Mouse (Mus musculus): ENCODE measurements at regions not wholly inside any gene's neighbourhood (a gene's known extent, or its start where the extent isn't known, plus 50 kb on each side); places are given as distances from the start of the nearest gene placed in this dataset.
A peak's percentile ranks its signal among the peaks of the same experiment; 100 is the strongest.

GRCm38 (mm10) chr1:152253906-152254305, 132.6 kb downstream of the Tsen15 start:
- H3K4me2 ChIP-seq (ENCODE audit: insufficient read depth, low read depth, poor library complexity, severe bottlenecking): peak overlapping the region; percentile 59
- no peak overlapping the region for H3K27ac ChIP-seq (ENCODE audit: insufficient read depth, low read depth)
- peaks cover 0 to 14% of the 10 kb centered on the region in 2 experiments; a peak in 2 of 4 replicates for H3K4me1 ChIP-seq (ENCODE audit: control insufficient read depth in 1 of 2, insufficient read depth in 2 of 2)
- peak; percentile 59 for DNase-seq (ENCODE audit: extremely low read depth)
- no peaks in the 10 kb centered on the region for H3K36me3 ChIP-seq (replicated peaks in 1 of 2; ENCODE audit: control insufficient read depth in 1 of 2, insufficient read depth in 1 of 2, low read length in 1 of 2)
- no peaks in the 10 kb centered on the region for H3K9me3 ChIP-seq (replicated peaks; ENCODE audit: low read length)
- dilution Hi-C loops (cut with MboI; ENCODE audit: extremely low pct_ligation_motif_present, extremely low pct_unique_long_range_greater_than_20kb, low sequenced_read_pairs): no loop called here
- no peaks in the 10 kb centered on the region for H3K27me3 ChIP-seq (replicated peaks)
- in situ Hi-C loops (cut with MboI; ENCODE audit: low pct_ligation_motif_present, low pct_unique_long_range_greater_than_20kb, low sequenced_read_pairs): no loop called here
- H3K79me2 ChIP-seq (replicated peaks; ENCODE audit: control insufficient read depth, extremely low read depth, insufficient read depth, poor library complexity, severe bottlenecking): no peaks in the 10 kb centered on the region
- no peak overlapping the region for H3K4me3 ChIP-seq (replicated peaks in 1 of 3; ENCODE audit: low read depth in 2 of 3, low read length in 2 of 3, poor library complexity in 1 of 3)
- no peak overlapping the region for H3K9ac ChIP-seq (ENCODE audit: insufficient read depth, low read depth)
- TF ChIP-seq ELF1 (IDR thresholded peaks at IDR 0.05; ENCODE audit: low read depth, low read length) (no peak), EP300 (IDR thresholded peaks at IDR 0.05; ENCODE audit: low read length) (0 out of 2 replicates have a peak, but pooled peaks have one; percentile 22), CTCF (conservative IDR thresholded peaks at IDR 0.05 in 1 of 2, IDR thresholded peaks at IDR 0.05 in 1 of 2; ENCODE audit: low read depth in 2 of 2, low read length in 2 of 2) (no peak), NELFE (IDR thresholded peaks at IDR 0.05; ENCODE audit: low read depth, low read length) (no peak), TBP (conservative IDR thresholded peaks at IDR 0.05; ENCODE audit: low read depth, low read length) (no peak)

DNA sequence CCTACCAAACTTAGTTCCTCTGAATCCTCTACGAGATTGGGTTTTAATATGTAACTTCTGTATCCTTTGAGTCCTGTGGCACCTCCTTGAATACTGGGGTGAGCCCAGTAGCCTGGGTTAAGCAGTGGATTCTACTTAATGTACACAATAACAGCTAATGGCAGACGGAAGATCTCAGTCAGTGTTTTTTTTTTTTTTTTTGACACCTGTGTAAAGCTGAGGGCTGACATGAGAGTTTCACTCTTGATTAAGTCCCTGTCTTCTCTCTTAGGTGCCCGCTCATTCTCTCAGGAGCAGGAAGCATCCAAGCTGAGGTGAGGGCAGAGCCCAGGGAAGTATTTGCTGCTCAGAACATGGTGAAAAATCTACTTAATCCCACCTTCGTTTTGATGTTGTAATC, 133.0 kb downstream of the Tsen15 start:
- Histone ChIP-seq H3K9me3 (replicated peaks; ENCODE audit: low read length) (no peaks in the 10 kb centered on the region), H3K4me1 (ENCODE audit: control insufficient read depth in 1 of 2, insufficient read depth in 2 of 2) (peaks cover 0 to 14% of the 10 kb centered on the region in 2 experiments; a peak in 2 of 4 replicates), H3K27me3 (replicated peaks) (no peaks in the 10 kb centered on the region), H3K79me2 (replicated peaks; ENCODE audit: control insufficient read depth, extremely low read depth, insufficient read depth, poor library complexity, severe bottlenecking) (no peaks in the 10 kb centered on the region), H3K9ac (ENCODE audit: insufficient read depth, low read depth) (no peak overlapping the region), H3K27ac (ENCODE audit: insufficient read depth, low read depth) (no peak overlapping the region), H3K36me3 (replicated peaks in 1 of 2; ENCODE audit: control insufficient read depth in 1 of 2, insufficient read depth in 1 of 2, low read length in 1 of 2) (no peaks in the 10 kb centered on the region), H3K4me2 (ENCODE audit: insufficient read depth, low read depth, poor library complexity, severe bottlenecking) (peak overlapping the region; percentile 59), H3K4me3 (replicated peaks in 1 of 3; ENCODE audit: low read depth in 2 of 3, low read length in 2 of 3, poor library complexity in 1 of 3) (no peak overlapping the region)
- no peak for TF ChIP-seq SIN3A (IDR thresholded peaks at IDR 0.05; ENCODE audit: low read length)
- peak; percentile 80 for TF ChIP-seq ZNF384 (IDR thresholded peaks at IDR 0.05; ENCODE audit: low read depth, low read length)
- TF ChIP-seq USF1 (IDR thresholded peaks at IDR 0.05; ENCODE audit: low read depth, low read length): no peak
- TF ChIP-seq SMC3 (IDR thresholded peaks at IDR 0.05; ENCODE audit: low read depth, low read length): no peak
- dilution Hi-C loops (cut with MboI; ENCODE audit: extremely low pct_ligation_motif_present, extremely low pct_unique_long_range_greater_than_20kb, low sequenced_read_pairs) (no loop called here), in situ Hi-C loops (cut with MboI; ENCODE audit: low pct_ligation_motif_present, low pct_unique_long_range_greater_than_20kb, low sequenced_read_pairs) (no loop called here)
- DNase-seq (ENCODE audit: extremely low read depth): no peak

DNA sequence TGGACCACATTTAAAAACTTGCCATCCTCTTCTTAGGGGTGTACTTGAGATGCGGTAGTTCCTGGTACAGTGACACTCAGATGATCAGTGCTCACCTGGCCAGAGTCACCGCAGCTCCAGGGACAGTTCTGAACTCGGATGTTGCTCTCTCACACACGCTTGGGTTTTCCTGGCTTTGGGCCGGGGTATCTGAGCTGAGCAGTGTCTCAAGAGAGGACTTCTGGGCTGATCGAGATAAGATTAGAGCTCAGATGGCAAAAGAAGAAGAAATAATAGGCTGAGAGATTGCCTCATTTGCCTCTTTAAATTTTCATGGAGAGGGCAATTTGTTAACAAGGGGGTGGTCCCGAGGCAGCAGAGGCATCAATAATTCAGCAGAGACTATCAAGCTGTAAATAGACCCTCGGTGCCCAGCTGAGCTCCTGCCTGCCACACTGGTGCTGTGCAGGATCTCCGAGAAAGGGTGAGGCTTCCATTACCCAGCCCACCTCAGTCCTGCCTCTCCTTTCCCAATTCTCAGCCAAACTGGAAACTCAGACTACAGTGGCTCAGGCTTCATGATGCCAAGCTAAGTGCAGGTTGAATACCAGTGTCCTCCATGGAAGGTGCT, 133.7 kb downstream of the Tsen15 start:
- no peak overlapping the region for H3K4me3 ChIP-seq (replicated peaks in 1 of 3; ENCODE audit: low read depth in 2 of 3, low read length in 2 of 3, poor library complexity in 1 of 3)
- H3K4me1 ChIP-seq (ENCODE audit: control insufficient read depth in 1 of 2, insufficient read depth in 2 of 2): peaks cover 0 to 14% of the 10 kb centered on the region in 2 experiments; a peak in 2 of 4 replicates
- H3K36me3 ChIP-seq (replicated peaks in 1 of 2; ENCODE audit: control insufficient read depth in 1 of 2, insufficient read depth in 1 of 2, low read length in 1 of 2): no peaks in the 10 kb centered on the region
- no peaks in the 10 kb centered on the region for H3K79me2 ChIP-seq (replicated peaks; ENCODE audit: control insufficient read depth, extremely low read depth, insufficient read depth, poor library complexity, severe bottlenecking)
- in situ Hi-C loops (cut with MboI; ENCODE audit: low pct_ligation_motif_present, low pct_unique_long_range_greater_than_20kb, low sequenced_read_pairs): no loop called here
- H3K27ac ChIP-seq (ENCODE audit: insufficient read depth, low read depth): no peak overlapping the region
- no peak overlapping the region for H3K9ac ChIP-seq (ENCODE audit: insufficient read depth, low read depth)
- H3K4me2 ChIP-seq (ENCODE audit: insufficient read depth, low read depth, poor library complexity, severe bottlenecking): no peak overlapping the region
- no peak for TF ChIP-seq IRF4 (IDR thresholded peaks at IDR 0.05; ENCODE audit: low read depth, low read length)
- TF ChIP-seq ETS1 (conservative IDR thresholded peaks at IDR 0.05; ENCODE audit: low read depth, low read length): no peak
- no peak for TF ChIP-seq POLR2A (IDR thresholded peaks at IDR 0.05; ENCODE audit: low read depth, low read length)
- TF ChIP-seq USF2 (conservative IDR thresholded peaks at IDR 0.05; ENCODE audit: low read depth, low read length): no peak
- TF ChIP-seq RAD21 (IDR thresholded peaks at IDR 0.05; ENCODE audit: low read depth, low read length): no peak
- no peak for TF ChIP-seq POLR2AphosphoS2 (IDR thresholded peaks at IDR 0.05; ENCODE audit: low read depth, low read length)
- TF ChIP-seq MAZ (IDR thresholded peaks at IDR 0.05; ENCODE audit: low read depth, low read length): no peak
- TF ChIP-seq CHD2 (IDR thresholded peaks at IDR 0.05; ENCODE audit: low read length): no peak
- TF ChIP-seq HCFC1 (IDR thresholded peaks at IDR 0.05; ENCODE audit: low read depth, low read length): no peak
- no peaks in the 10 kb centered on the region for H3K27me3 ChIP-seq (replicated peaks)
- no peaks in the 10 kb centered on the region for H3K9me3 ChIP-seq (replicated peaks; ENCODE audit: low read length)
- DNase-seq (ENCODE audit: extremely low read depth): no peak
- dilution Hi-C loops (cut with MboI; ENCODE audit: extremely low pct_ligation_motif_present, extremely low pct_unique_long_range_greater_than_20kb, low sequenced_read_pairs): no loop called here

Measured in CH12.LX (cell line).